Mouse (Mus musculus): Measurements from ENCODE around the gene Fnip2. TPM values are rescaled to one million over a fixed set of nuclear protein-coding genes. Genes with fewer than 3 reads are reported as not detected.

Gene Fnip2
- polyA plus RNA-seq, 1 experiment from 2014 or later, result 6.4 TPM

DNA sequence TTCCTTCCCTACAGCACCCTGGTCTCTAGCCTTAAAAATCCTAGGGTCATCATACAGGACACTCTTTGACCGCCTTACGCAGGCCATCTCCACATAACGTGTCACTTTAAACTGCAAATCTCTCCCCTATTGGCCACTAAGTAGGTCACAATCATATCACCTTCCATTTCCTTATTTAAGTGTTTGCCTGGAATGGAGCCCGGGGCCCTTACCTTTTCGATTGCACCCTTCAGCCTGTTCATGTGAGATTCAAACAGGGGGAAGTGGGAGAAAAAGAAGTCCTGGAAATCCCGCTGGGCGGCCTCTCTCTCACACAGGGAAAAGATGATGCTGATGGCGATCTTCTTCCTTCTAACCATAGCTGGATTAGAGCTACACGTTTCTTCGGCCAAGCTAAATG is 74.5 kb downstream of the Fnip2 start:
- Histone ChIP-seq H3K9me3 (ENCODE audit: low read depth, low read length) (no peaks in the 10 kb centered on the region), H3K4me1 (ENCODE audit: insufficient read depth) (no peaks in the 10 kb centered on the region), H3K36me3 (ENCODE audit: insufficient read depth) (peaks cover 56% of the 10 kb centered on the region), H3K9ac (no peak overlapping the region), H3K4me3 (ENCODE audit: low read depth, low read length) (no peak overlapping the region), H3K27me3 (ENCODE audit: insufficient read depth, low read length) (no peaks in the 10 kb centered on the region), H3K27ac (ENCODE audit: low read depth) (no peak overlapping the region), H3K4me2 (no peak overlapping the region)
- WGBS, result 92% methylated on average over 10 of the region's 10 CpGs
- TF ChIP-seq CTCF (IDR thresholded peaks at IDR 0.05; ENCODE audit: low read depth), result no peak
- DNase-seq (no peak), ATAC-seq (ENCODE audit: insufficient read depth) (no peak)

DNA sequence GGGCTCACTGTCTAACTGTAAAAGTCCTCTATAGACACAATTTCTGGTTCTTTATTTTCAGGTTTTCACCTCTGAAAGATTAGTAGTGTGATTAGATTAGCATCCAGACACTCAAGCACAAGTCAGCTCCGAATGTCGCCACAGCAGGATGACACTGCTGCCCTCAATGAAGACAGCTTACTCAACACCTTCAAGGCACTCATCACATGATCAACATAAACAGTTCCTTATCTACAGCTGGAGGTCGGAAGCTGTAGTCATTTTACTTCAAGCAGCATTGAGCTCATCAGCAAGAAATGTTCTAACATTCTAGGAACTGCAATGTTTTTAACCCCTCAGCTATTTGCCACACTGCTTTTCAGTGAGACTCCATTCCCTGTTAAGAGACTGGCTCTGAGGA is 76.0 kb downstream of the Fnip2 start:
- WGBS, result 31% methylated on average over 3 of the region's 3 CpGs
- Histone ChIP-seq H3K4me2 (no peak overlapping the region), H3K36me3 (ENCODE audit: insufficient read depth) (peaks cover 63% of the 10 kb centered on the region), H3K27me3 (ENCODE audit: insufficient read depth, low read length) (no peaks in the 10 kb centered on the region), H3K27ac (ENCODE audit: low read depth) (no peak overlapping the region), H3K9ac (no peak overlapping the region), H3K4me1 (ENCODE audit: insufficient read depth) (no peaks in the 10 kb centered on the region), H3K9me3 (ENCODE audit: low read depth, low read length) (no peaks in the 10 kb centered on the region), H3K4me3 (ENCODE audit: low read depth, low read length) (no peak overlapping the region)
- DNase-seq (no peak), ATAC-seq (ENCODE audit: insufficient read depth) (no peak)
- no peak for TF ChIP-seq CTCF (IDR thresholded peaks at IDR 0.05; ENCODE audit: low read depth)

DNA sequence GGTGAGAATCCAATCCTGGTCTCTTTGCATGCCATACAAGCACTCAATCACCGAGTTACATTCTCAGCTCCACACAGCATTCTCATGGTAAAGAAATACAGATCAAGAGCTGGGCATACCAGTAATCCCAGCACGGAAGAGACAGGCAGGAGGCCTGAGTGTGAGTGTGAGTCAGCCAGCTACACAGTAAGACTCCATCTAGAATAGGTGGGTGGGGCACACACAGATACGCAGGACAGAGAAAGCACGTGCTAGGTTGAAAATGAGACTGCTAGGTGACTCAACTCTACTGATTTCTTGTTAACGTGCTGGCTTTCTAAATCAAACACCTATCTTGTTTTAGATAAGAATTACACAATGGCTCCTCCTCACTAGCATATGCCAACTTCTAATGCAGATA is 77.5 kb downstream of the Fnip2 start:
- no peaks in the 10 kb centered on the region for H3K27me3 ChIP-seq (ENCODE audit: insufficient read depth, low read length)
- H3K4me3 ChIP-seq (ENCODE audit: low read depth, low read length), result no peak overlapping the region
- H3K4me1 ChIP-seq (ENCODE audit: insufficient read depth), result no peaks in the 10 kb centered on the region
- DNase-seq, result no peak
- peaks cover 60% of the 10 kb centered on the region for H3K36me3 ChIP-seq (ENCODE audit: insufficient read depth)
- H3K27ac ChIP-seq (ENCODE audit: low read depth), result no peak overlapping the region
- H3K9me3 ChIP-seq (ENCODE audit: low read depth, low read length), result no peaks in the 10 kb centered on the region
- no peak for ATAC-seq (ENCODE audit: insufficient read depth)
- H3K9ac ChIP-seq, result no peak overlapping the region
- no peak for TF ChIP-seq CTCF (IDR thresholded peaks at IDR 0.05; ENCODE audit: low read depth)
- 84% methylated on average over 5 of the region's 5 CpGs for WGBS
- no peak overlapping the region for H3K4me2 ChIP-seq

DNA sequence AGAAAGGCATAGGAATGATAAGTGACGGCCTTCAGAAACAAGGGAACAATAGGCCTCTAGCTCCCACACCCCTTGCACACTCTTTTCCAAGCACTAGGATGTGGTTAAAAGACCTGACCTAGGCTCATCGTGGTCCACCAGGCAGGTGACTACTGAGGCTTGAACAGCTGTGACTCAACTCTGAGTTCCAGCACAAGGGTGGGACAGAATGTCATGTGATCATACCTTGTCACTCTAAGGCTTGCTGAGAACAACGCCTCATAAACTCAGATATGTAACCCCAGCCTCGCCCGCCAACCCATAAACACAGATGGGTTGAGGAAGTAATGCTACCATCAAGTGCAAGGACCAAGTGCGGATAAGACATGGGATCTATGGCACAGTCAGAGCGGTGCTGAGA is 79.6 kb downstream of the Fnip2 start:
- Histone ChIP-seq H3K4me2 (no peak overlapping the region), H3K27me3 (ENCODE audit: insufficient read depth, low read length) (no peaks in the 10 kb centered on the region), H3K27ac (ENCODE audit: low read depth) (no peak overlapping the region), H3K9me3 (ENCODE audit: low read depth, low read length) (no peaks in the 10 kb centered on the region), H3K4me3 (ENCODE audit: low read depth, low read length) (no peak overlapping the region), H3K4me1 (ENCODE audit: insufficient read depth) (no peaks in the 10 kb centered on the region), H3K36me3 (ENCODE audit: insufficient read depth) (peaks cover 53% of the 10 kb centered on the region), H3K9ac (no peak overlapping the region)
- WGBS, result 96% methylated on average over 7 of the region's 7 CpGs
- DNase-seq (no peak), ATAC-seq (ENCODE audit: insufficient read depth) (no peak)
- TF ChIP-seq CTCF (IDR thresholded peaks at IDR 0.05; ENCODE audit: low read depth), result no peak

DNA sequence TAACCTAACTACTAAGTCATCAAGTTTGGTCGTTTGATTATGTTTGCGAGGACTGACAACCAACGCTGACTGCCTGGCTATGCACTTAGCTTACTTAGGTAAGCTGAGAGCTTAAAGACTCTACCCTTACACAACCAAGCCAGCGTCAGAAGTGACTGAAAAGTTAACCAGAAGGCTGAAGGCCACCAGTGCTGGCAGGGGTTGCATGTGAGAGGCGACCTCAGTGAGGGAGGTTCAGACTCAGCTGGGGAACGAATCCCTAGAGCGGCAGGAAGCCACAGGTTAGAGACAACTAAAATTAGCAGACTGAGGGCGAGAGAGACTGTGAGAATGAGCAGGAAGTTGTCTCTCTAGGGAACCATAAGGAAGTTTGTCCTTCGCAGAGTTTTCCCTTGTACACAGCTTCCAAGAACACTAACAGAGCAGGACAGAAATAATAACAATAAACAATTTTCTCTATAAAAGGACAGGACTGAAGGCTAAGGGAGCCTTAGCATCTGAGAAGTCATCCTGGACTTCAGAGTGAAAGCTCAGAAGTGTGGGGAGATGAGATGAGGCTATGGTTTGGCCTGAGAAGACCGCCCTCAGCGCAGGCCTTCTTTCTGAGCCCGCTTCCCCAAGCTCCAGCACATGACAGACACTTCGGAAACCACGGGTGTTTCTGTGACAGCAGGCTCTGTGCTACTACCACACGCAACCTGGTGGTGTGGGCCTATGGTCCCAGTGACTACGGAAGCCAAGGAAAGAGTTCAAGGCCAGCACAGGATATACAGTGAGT is 83.1 kb downstream of the Fnip2 start:
- H3K9ac ChIP-seq, result no peak overlapping the region
- H3K27me3 ChIP-seq (ENCODE audit: insufficient read depth, low read length), result no peaks in the 10 kb centered on the region
- H3K4me1 ChIP-seq (ENCODE audit: insufficient read depth), result no peaks in the 10 kb centered on the region
- peaks cover 48% of the 10 kb centered on the region for H3K36me3 ChIP-seq (ENCODE audit: insufficient read depth)
- no peak overlapping the region for H3K4me2 ChIP-seq
- H3K27ac ChIP-seq (ENCODE audit: low read depth), result no peak overlapping the region; the same call in 1 of the 2 replicates
- no peak overlapping the region for H3K4me3 ChIP-seq (ENCODE audit: low read depth, low read length)
- DNase-seq (peak; percentile 22), ATAC-seq (ENCODE audit: insufficient read depth) (no peak)
- whole genome bisulfite sequencing, result 80% methylated on average over 16 of the region's 16 CpGs
- no peak for TF ChIP-seq CTCF (IDR thresholded peaks at IDR 0.05; ENCODE audit: low read depth)
- H3K9me3 ChIP-seq (ENCODE audit: low read depth, low read length), result no peaks in the 10 kb centered on the region

DNA sequence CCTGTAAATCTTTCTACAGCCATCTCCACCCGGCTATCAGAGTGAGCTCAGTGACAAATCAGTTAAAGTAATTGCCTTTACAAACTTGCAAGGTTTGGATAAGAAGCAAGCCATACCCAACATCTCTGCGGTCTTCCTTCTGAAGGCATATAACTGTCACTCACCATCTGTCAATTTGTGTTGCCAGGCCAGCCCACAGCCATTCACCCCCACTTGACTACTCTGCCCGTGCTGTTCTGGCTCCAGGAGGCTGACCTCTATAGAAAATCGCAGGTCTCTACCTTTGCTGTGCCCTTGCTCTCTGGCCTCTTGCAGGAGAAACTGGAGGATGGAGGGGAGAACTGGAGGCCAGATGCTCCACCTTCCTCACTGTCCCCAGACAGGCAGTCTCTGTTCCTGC is 88.7 kb downstream of the Fnip2 start:
- Histone ChIP-seq H3K27me3 (ENCODE audit: insufficient read depth, low read length) (no peaks in the 10 kb centered on the region), H3K9ac (no peak overlapping the region), H3K4me3 (ENCODE audit: low read depth, low read length) (no peak overlapping the region), H3K9me3 (ENCODE audit: low read depth, low read length) (no peaks in the 10 kb centered on the region), H3K4me1 (ENCODE audit: insufficient read depth) (no peaks in the 10 kb centered on the region), H3K36me3 (ENCODE audit: insufficient read depth) (peaks cover 45% of the 10 kb centered on the region), H3K4me2 (no peak overlapping the region), H3K27ac (ENCODE audit: low read depth) (no peak overlapping the region)
- 77% methylated on average over 4 of the region's 4 CpGs for WGBS
- ATAC-seq (ENCODE audit: insufficient read depth) (no peak), DNase-seq (no peak)
- no peak for TF ChIP-seq CTCF (IDR thresholded peaks at IDR 0.05; ENCODE audit: low read depth)

DNA sequence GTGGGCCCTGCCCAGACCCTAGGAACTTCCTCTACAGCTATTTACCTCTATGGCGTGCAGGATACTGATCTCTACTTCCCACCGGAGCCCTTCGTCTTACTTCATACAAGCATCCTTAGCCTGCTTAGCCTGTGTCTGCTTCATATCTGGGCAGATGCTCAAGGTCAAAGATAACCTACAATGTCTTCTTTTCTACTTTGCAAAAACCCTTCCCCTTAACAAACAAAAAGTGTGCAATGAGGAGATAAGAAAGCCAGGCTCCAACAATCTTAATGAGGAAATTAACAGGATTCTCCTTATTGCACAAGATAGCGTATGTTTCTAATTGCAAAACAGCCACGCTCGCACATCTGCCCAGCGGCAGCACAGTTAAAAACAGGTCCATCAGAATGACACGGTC is 89.2 kb downstream of the Fnip2 start:
- DNase-seq, result no peak
- TF ChIP-seq CTCF (IDR thresholded peaks at IDR 0.05; ENCODE audit: low read depth), result no peak
- Histone ChIP-seq H3K27me3 (ENCODE audit: insufficient read depth, low read length) (no peaks in the 10 kb centered on the region), H3K9me3 (ENCODE audit: low read depth, low read length) (no peaks in the 10 kb centered on the region), H3K27ac (ENCODE audit: low read depth) (no peak overlapping the region), H3K36me3 (ENCODE audit: insufficient read depth) (peaks cover 45% of the 10 kb centered on the region), H3K9ac (no peak overlapping the region), H3K4me1 (ENCODE audit: insufficient read depth) (no peaks in the 10 kb centered on the region), H3K4me2 (no peak overlapping the region), H3K4me3 (ENCODE audit: low read depth, low read length) (no peak overlapping the region)
- no peak for ATAC-seq (ENCODE audit: insufficient read depth)
- 89% methylated on average over 8 of the region's 8 CpGs for WGBS
